Mouse (Mus musculus) cerebellum, adult 18-20 months (tissue): Measurements from ENCODE around the gene Clca4a.
"Not testable (repeated sequence)": the region's sequence is repeated elsewhere in the genome, so short reads cannot be mapped to it uniquely, and the experiment has no call there.

Experiments used
- DNase-seq, 2 experiments: peaks; one replicate each; pipeline ENCODE4 v3.0.0; 2021

Gene Clca4a

DNA sequence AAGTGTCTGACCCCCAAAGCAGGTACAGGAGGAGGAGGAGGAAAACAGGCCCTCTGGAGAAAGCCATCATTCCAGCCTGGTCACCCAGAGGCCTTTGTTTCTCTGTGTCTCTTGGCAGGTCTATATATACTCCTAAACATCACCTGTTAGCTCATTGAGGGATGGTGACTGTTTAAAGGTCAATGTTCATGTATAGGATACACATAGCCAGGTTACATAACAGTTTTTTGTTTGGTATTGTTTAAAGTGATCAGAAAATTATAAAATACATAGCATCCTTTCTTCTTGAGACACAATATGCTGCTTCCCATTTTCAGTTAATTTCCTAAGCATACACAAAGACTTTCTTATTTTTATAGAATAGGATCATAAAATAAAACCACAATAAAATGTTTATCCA lies at the start of gene Clca4a:
Clca4a (minus strand) TSS at position 101 of the 400 bp plus-strand sequence.
- no peak for DNase-seq

DNA sequence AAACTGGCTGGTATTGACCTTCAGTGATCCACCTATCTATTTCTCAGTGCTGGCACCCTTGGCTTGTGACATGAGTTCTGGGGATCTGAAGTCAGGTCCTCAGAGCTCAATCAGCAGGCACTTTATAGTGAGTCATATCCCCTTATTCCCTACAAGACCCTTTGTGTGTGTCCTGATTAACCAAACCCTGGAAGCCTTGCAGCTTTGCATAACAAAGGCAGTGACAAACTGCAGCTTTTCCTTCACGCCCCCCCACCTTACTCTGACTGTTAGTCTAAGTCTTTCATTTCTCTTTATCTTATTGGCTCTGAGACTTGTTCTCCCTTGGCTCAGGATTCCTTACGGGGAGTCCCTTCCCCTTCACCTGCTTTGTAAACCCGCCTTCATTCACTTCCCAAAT lies 43.0 kb upstream of the Clca4a start:
- DNase-seq: no peak

DNA sequence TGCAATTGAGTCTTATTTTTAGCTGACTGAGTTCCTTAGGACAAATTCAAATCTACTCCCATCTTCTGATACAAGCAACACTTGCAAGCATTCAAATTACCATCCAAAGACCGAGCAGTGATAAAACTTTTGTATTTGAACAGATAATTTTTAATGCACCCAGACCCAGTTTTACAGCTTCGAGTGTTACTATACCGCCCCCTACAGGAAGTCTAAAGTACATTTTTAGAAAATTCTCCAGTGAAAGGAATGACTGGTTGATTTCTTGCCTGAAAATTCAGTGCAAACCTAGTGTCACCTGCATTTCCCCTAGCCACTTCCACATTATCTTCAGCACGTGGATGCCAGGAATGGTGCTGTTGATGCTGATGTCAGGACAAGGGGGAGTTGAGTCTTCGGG lies 29.6 kb upstream of the Clca4a start:
- no peak for DNase-seq

DNA sequence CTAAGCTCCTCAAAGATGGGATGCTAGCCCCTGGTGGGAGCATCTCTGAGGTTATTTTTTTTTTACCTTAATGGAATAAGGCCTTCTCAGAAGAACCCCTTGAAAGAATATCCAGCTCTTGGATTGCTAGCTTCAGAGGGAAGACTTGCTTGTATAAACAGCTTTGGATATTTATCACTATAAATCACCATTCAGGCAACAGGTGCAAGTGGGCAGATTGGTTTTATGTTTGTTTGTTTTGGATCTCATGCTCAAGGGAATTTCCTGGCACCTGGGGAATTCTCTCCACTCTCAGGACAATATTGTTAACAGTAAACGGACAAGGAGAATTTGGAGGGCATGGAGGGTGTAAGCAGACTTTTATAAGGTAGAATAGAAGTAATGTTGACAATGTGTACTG lies 26.1 kb upstream of the Clca4a start:
- DNase-seq: no peak

DNA sequence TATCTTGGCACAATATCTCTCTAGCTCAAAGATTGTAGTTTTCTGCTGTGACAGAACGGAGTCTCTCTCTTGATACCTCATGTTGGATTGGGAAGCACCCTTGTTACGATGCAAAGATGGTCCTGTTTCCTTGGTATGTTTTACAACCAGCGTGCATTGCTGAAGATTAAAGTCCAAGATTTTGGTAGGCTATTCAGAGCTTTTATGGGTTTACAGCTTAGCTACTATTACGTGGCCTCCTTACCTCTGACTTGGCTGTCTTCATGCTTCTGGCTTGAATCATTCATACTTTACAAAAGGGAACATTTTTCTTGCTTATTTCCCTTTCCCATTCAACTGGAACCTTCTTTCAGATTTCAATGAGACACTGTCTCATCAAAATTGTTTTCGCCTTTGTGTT lies 18.2 kb upstream of the Clca4a start:
- no peak for DNase-seq

DNA sequence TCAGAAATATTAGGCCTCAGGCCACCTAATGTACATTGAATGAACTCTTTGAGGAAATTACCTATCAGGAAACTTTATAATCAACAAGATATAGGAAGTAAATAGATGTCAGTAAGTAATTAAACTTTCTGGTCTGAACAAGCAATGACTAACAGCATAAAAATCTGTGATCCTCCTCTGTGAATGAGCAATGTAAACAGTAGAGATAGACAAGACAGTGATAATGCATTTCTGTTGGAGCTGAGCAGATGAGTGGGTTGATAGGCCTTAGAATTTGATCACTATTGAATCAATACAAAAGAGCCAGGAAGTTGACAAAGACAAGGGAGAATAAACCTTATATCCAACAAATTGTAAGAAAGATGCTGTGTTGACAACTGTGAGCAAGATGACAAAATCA lies 17.8 kb upstream of the Clca4a start:
- no peak for DNase-seq

DNA sequence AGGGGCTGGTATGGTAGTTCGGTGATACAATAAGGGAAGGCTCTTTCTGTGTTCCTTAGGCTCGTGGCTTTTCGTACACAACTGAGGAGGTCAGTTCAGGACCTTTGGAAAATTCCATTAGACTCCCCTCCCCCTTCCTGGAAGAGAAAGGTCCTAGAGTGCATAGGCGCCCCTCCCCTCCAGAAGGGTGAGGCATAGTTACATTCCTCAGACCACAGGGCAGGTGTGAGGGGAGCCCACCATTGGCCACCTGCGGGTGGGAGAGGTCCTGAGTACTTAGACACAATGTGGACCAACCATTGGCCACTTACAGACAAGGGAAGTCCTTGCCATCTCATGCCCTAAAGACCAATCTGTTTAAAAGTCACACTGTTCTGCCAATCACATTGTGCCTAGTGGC lies 11.0 kb upstream of the Clca4a start:
- DNase-seq: no peak

DNA sequence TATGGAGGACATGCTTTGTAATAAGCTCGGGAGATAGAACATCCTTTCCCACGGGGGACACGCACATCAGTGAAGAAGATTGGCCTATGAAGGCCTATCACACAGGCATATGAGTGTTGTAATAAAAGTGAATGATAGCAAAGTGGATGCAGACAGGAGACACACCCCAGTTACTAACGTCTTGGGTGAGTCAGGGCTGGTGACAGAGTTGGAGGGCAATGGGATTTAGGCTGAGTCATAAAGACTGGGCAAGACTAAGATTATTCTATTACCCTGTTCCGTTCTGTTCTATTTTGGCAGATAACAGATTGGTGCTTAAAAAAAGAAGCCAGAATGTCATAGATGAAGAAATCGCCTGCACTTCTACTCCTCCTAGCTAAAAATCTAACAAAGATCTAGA lies 5.7 kb upstream of the Clca4a start:
- no peak for DNase-seq

DNA sequence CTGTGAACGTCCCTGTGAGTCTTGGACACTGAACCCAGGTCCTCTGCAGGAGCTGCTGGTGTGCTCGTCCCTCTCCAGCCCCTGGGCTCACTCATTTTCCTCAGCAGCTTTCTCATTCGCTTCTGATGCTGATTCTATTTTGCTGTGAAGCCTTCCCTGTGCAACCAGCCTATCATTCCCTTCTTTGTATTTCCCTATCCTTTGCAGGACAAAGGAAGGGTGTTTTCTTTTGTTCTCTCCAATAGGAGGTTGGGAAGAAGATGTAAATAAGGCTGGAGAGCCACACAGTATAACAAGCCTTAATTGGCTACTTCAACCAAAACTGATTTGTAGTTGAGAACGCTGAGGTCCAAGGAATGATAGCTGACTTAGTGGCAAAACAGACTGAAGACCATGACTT lies 2.8 kb upstream of the Clca4a start:
- no peak for DNase-seq

DNA sequence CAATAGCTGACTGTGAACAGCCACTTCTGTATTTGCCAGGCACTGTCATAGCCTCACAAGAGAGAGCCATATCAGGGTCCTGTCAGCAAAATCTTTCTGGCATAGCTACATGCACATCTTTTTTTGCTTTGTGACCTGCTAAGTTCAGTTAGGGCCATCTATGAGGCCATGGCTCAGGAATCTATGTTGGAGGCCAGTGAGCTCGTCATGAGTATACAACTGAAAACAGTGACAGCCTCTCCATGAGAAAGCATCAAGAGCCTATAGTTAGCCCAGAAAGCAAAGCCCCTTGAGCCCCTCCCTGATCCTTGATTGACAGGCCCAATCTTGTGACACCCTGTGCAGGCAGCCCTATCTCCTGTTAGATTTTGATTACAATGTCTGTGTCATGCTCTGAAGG lies 1.2 kb upstream of the Clca4a start:
- DNase-seq: no peak

DNA sequence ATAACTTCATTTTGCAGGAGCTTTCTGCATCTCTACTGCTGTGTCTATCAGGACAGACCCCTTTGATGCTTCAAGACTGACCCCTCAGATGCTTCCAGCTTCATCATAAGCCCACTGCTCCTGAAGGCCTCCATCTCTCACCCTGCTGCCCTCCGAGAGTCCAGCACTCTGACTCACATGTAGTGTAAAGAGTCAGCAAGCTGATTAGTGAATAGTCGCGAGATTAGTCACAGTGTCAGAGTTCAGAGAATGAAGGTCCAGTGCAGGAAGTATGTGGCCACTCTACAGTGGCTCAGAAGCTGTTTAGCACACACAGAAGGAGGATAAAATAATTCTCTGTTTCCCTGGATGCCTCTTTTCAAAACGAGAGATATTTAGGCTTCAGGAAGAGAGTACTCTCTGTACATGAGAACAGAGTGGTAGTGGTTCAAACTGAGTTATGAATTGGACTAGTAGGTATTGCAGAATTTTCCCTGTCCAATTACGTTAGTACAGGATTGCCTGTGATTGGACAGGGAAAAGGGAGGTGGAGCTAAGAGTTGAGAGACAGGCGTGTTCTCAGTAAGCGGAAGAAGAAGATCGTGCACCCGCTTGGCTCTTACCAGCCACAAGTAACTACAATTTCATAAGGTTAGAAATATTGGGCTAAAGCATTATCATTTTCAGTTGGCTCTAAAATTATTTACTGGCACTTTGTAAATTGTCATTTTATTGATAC lies 3.1 kb downstream of the Clca4a start:
- no peak for DNase-seq

DNA sequence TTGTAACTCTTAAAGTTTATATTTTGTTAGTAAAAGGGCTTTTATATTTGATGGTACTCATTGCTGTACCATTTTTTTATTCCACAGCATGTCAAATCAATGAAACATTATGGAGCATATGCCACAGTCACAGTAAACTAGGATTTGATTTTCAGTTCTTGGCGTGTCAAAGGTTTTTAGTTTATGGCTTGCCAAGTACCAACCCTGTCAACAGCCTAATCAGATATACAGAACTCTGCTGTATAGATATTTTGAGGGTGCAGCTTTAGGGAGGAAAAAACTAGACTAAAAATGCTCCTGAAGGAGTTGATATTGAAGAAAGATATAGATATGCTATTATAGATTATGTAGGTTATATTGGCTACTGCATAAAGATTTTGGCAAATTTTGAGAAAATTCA lies 5.1 kb downstream of the Clca4a start:
- no peak for DNase-seq

DNA sequence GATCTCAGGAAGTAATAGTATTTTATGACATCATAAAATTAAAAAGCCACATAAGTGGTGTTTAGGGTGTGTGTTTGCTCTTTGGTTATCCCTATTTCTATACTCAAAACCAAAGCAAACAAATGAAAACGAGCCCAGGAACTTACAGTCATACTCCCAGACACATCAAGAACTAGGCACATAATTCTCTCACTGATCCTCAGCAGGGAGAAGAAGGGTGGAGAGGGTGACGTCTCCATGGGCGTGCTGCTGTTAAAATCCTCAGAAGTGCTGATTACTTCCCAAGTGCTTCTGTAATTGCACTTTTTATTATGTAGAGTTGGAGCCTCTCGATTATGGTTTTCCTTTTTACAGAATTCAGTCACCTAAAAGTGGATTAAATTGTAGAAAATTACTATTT lies 8.8 kb downstream of the Clca4a start:
- no peak for DNase-seq

DNA sequence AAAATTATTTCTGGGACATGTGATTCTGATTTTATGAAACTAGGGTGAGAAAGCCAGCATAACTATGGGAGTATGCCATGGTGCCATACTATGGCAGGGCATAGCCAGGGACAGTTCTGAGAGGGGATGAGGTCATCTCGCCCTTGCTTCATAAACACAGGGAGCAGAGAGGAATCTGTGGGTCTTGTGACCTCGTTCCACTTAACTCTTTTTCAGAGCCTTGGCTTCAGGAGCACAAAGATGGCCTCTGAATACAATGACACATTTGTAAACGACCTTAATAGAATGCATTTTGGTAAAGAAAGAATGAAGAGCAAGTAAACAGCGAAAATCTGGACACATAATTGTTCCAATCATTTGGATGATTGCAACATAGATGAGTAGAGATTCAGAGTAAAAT lies 24.0 kb downstream of the Clca4a start:
- no peak for DNase-seq

DNA sequence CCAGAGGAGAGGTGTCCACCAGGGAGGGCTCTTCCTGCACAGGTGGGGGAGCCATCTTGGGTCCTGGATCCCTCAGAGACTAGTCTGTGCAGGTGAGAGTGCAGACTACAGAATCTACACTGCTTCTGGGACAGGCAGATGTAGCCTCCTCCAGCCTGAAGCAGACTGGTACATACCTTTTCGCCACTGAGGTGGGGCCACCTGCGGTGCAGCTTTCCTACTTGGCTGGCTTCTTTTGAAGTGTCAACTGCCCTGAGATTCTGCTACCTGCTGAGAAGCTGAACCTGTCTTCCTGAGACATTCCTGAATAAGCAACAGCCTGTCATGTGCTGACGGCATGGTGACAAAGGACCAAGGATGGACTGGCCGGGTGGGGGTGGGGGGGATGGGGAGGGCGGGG lies 27.5 kb downstream of the Clca4a start:
- DNase-seq: not testable (repeated sequence)

DNA sequence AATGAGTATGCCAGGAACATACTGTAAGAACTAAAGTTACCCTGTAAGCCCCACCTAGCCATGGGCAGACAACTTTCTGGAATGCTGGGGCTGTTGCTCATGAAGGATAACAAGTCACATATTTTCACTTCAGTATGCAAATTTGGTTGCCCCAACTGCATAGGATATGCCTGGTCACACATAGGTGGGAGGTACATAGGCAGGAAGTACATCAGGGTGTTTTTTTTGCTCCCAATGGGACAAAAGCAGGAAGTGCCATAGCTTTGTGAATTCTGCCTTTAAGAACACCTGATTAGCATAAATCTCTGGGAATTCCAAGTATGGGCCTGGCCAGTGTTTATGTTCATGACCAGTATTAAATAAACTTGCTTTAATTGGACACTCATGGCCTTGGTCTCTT lies 41.2 kb downstream of the Clca4a start:
- DNase-seq: not testable (repeated sequence)

DNA sequence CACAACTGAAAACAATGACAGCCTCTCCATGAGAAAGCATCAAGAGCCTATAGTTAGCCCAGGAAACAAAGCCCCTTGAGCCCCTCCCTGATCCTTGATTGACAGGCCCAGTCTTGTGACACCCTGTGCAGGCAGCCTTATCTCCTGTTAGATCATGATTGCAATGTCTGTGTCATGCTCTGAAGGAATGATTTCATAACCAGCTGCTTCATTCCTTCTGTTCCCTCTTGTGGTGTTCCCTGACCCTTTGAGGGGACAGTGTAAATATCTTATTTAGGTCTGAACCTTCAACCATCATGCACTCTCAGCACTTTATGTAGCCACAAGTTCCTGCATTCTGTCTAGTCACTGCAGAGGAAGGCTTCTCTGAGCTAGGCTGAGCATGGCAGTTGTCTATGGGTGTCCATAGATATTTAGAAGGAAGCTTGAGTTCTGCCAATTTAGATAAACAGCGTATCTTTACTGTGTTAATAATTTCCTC lies 41.8 kb downstream of the Clca4a start:
- no peak for DNase-seq

DNA sequence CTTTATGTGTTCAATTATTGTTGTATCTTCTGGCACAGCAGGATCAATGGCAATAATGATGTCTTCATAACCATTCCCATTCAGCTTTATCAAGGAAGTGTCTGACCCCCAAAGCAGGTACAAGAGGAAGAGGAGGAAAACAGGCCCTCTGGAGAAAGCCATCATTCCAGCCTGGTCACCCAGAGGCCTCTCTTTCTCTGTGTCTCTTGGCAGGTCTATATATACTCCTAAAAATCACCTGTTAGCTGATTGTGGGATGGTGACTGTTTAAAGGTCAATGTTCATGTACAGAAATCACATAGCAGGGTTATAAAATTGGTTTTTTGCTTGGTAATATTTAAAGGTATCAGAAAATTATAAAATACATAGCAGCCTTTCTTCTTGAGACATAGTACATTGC lies 42.5 kb downstream of the Clca4a start, which contains the start of gene Clca4b:
Clca4b (minus strand) TSS at position 195 of the 400 bp plus-strand sequence.
- DNase-seq: no peak

DNA sequence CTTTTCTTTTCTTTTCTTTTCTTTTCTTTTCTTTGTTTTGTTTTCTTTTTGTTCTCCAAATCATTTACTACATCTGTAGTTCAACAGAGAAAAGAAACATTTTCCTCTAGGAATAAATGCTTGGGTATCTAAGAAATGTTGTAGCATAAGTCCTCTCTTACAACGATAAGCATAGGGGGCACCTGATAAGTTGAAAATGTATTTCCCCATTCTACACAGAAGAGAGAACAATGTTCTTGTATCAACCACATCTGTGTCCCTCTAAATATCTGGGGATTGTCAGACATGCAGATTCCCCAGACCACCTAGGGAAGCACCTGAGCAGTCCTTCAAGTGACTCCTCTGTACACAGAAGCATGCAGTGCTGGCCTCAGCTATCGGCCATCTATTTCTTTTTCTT lies 60.8 kb downstream of the Clca4a start:
- no peak for DNase-seq
